Mouse (Mus musculus) CD4-positive helper T cell, adult 2 months (primary cell): ENCODE results near the gene Nr2c1.

Experiments used
- DNase-seq: peaks from one replicate; pipeline ENCODE4 v3.0.0-alpha.2; 2012; ENCODE audit warnings: low read depth, missing footprints, low spot score

Nr2c1 gene

GRCm38 (mm10) chr10:94140227-94140931, 7.4 kb upstream of the Nr2c1 start:
- DNase-seq: no peak

GRCm38 (mm10) chr10:94142427-94142826, 5.4 kb upstream of the Nr2c1 start:
- no peak for DNase-seq

GRCm38 (mm10) chr10:94144581-94144980, 3.2 kb upstream of the Nr2c1 start:
- DNase-seq: no peak

GRCm38 (mm10) chr10:94147391-94147755, 450 bp upstream of the Nr2c1 start:
- no peak for DNase-seq

GRCm38 (mm10) chr10:94151488-94151887, 3.7 kb downstream of the Nr2c1 start:
- no peak for DNase-seq

- DNase-seq: no peak
Measured at GRCm38 (mm10) chr10:94153841-94154240, 6.0 kb downstream of the Nr2c1 start.

- DNase-seq: no peak
Measured at GRCm38 (mm10) chr10:94158962-94159361, 11.1 kb downstream of the Nr2c1 start.

- DNase-seq: no peak
Measured at GRCm38 (mm10) chr10:94159406-94159805, 11.6 kb downstream of the Nr2c1 start.

- DNase-seq: no peak
Measured at GRCm38 (mm10) chr10:94161051-94161765, 13.4 kb downstream of the Nr2c1 start.

- DNase-seq: no peak
Measured at GRCm38 (mm10) chr10:94162031-94162430, 14.2 kb downstream of the Nr2c1 start.

GRCm38 (mm10) chr10:94164104-94164845, 16.5 kb downstream of the Nr2c1 start:
- no peak for DNase-seq

GRCm38 (mm10) chr10:94165426-94165825, 17.6 kb downstream of the Nr2c1 start:
- no peak for DNase-seq

- no peak for DNase-seq
Measured at GRCm38 (mm10) chr10:94167051-94167750, 19.4 kb downstream of the Nr2c1 start.

GRCm38 (mm10) chr10:94171440-94172130, 23.8 kb downstream of the Nr2c1 start:
- no peak for DNase-seq

GRCm38 (mm10) chr10:94172137-94172536, 24.3 kb downstream of the Nr2c1 start:
- DNase-seq: no peak

- DNase-seq: no peak
Measured at GRCm38 (mm10) chr10:94172706-94173105, 24.9 kb downstream of the Nr2c1 start.

GRCm38 (mm10) chr10:94174652-94175051, 26.8 kb downstream of the Nr2c1 start:
- DNase-seq: no peak

GRCm38 (mm10) chr10:94183199-94183598, 35.4 kb downstream of the Nr2c1 start:
- no peak for DNase-seq

- DNase-seq: peak; percentile 94
Measured at GRCm38 (mm10) chr10:94198482-94199405, 50.9 kb downstream of the Nr2c1 start, which contains the start of gene Ndufa12. Gene Ndufa12, plus strand, starts transcription at chr10:94198720.

GRCm38 (mm10) chr10:94204973-94205372, 57.1 kb downstream of the Nr2c1 start:
- DNase-seq: no peak
